Mouse (Mus musculus) lung, postnatal 0 days (tissue): ENCODE measurements around the gene Slc25a3.

Experiments
- CTCF ChIP-seq: IDR thresholded peaks from 2 replicates; pipeline ENCODE4 v1.5.1; 2016; ENCODE audit warnings: antibody characterized with exemption, mild to moderate bottlenecking
- EP300 ChIP-seq: IDR thresholded peaks from 2 replicates; pipeline ENCODE4 v1.6.1; 2016; ENCODE audit warnings: antibody characterized with exemption, mild to moderate bottlenecking, control low read depth

DNA sequence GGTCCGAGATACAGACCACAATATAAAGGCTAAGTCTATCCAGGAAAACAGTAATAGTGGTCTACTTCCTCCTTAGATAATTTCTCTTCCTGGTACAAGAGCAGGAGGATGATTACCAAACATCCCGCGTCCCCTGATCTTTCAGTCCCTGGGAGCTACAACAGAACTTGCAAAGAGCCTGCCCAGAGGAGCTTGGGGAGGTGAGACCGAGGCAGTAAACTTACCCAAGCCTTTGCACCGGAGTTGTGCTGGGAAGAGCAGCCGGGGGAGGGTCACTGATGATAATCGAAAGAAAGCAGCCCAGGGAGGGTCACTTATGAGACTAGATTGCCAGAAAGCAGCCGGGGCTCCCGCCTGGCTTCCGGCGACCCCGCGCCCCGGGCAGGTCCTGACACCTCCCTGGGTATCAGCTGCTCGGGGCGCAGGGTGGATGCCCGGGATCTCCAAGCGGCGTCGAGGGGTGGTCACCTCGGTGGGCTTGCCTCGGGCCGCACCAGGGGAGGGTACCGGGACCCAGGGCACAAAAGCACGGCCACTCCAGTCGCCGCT is 41.8 kb downstream of the Slc25a3 start:
- no peak for TF ChIP-seq CTCF
- no peak for TF ChIP-seq EP300
